Mouse (Mus musculus): ENCODE measurements around the gene Phf11a. TPM values are rescaled to one million over a fixed set of nuclear protein-coding genes. Genes with fewer than 3 reads are reported as not detected.

Gene Phf11a
- polyA plus RNA-seq (2017; shearing (Covaris generic)), result 10 to 100 TPM; 25.6 to 62.0 TPM

DNA sequence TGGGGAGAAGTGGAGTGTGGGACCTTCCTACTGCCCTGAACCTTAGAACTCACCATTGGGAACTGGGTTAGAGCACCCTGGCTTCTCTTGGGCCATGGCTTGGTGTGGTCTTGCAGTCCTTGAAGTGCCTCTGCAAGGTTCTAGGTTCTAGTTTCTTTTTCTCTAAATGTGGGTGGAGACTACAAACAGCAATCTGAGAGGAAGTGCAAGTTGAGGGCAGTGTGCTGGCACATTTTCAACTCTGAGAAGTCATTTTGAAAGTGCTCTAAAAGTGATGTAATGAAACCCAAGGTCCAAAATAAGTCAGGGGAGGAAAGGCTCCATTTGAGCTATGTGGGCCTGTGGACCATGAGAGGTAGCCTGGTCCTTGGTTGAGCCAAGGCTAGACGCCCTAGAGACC, at the start of gene Phf11a:
Gene Phf11a (minus strand): TSS at position 132 of the 400 bp plus-strand sequence.

DNA sequence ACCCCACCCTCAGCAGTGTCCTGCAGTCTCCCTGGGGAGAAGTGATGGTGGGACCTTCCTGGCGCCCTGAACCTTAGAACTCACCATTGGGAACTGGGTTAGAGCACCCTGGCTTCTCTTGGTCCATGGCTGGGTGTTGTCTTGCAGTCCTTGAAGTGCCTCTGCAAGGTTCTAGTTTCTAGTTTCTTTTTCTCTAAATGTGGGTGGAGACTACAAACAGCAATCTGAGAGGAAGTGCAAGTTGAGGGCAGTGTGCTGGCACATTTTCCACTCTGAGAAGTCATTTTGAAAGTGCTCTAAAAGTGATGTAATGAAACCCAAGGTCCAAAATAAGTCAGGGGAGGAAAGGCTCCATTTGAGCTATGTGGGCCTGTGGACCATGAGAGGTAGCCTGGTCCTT, 43.9 kb upstream of the Phf11a start, which contains the start of gene Phf11b:
Gene Phf11b (minus strand): TSS at position 163 of the 400 bp plus-strand sequence.

DNA sequence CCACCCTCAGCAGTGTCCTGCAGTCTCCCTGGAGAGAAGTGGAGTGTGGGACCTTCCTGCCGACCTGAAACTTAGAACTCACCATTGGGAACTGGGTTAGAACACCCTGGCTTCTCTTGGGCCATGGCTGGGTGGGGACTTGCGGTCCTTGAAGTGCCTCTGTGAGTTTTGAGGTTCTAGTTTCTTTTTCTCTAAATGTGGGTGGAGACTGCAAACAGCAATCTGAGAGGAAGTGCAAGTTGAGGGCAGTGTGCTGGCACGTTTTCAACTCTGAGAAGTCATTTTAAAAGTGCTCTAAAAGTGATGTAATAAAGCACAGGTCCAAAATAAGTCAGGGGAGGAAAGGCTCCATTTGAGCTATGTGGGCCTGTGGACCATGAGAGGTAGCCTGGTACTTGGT, 37.3 kb downstream of the Phf11a start, which contains the start of gene Gm6904:
Gene Gm6904 (minus strand): TSS at position 161 of the 400 bp plus-strand sequence.

Other genes starting within 250 kb of the Phf11a start
- gene 1700129C05Rik, start 154.6 kb downstream of the Phf11a start, polyA plus RNA-seq (2017; shearing (Covaris generic)), result not detected
- gene Gm5142, start 118.8 kb downstream of the Phf11a start, polyA plus RNA-seq (2017; shearing (Covaris generic)), result not detected
- gene Rcbtb1, start 96.3 kb downstream of the Phf11a start, polyA plus RNA-seq (2017; shearing (Covaris generic)), result 10 to 100 TPM; 53.7 to 61.2 TPM
- gene Gm6904, start 37.3 kb downstream of the Phf11a start, polyA plus RNA-seq (2017; shearing (Covaris generic)), result 1 to 10 TPM; 7.9 to 9.1 TPM
- 100 to 1,000 TPM; 167 to 245 TPM for gene Phf11b, start 43.8 kb upstream of the Phf11a start, polyA plus RNA-seq (2017; shearing (Covaris generic))
- 10 to 100 TPM; 15.3 to 17.1 TPM for gene Phf11d, start 67.9 kb upstream of the Phf11a start, polyA plus RNA-seq (2017; shearing (Covaris generic))
- 10 to 100 TPM; 26.8 to 27.6 TPM for gene Phf11c, start 97.9 kb upstream of the Phf11a start, polyA plus RNA-seq (2017; shearing (Covaris generic))
- 10 to 100 TPM; 19.4 to 21.0 TPM for gene Setdb2, start 143.4 kb upstream of the Phf11a start, polyA plus RNA-seq (2017; shearing (Covaris generic))
- 10 to 100 TPM; 51.1 to 54.9 TPM for gene Cab39l, start 143.4 kb upstream of the Phf11a start, polyA plus RNA-seq (2017; shearing (Covaris generic))

Data from activated CD4-positive, CD25-positive, alpha-beta regulatory T cell (primary cell).